Mouse (Mus musculus): ENCODE data around the gene Nmt2.

DNA sequence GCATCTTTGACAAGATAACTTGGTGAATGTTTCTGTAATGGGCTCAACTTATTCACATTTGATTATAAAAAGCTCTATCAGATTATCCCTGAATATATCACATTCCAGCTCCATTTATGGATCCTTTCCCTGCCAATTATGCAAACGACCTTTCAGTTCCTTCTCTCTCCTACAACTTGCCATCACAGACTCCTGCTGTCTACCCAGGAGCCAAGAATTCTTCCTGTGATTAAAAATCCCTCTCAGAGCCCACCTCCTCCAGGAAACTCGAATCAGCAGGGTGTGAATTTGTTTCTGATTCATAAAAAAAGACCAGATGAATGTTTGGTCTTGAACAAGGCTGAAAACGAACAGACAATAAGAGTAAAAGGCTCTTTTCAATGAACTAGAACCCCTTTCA, 16.1 kb upstream of the Nmt2 start:
- TF ChIP-seq POLR2A (IDR thresholded peaks at IDR 0.05; ENCODE audit: borderline replicate concordance, insufficient read depth, low read length) (no peak), CTCF (IDR thresholded peaks at IDR 0.05; ENCODE audit: borderline replicate concordance, insufficient read depth, low read depth, low read length) (no peak)
